Mouse (Mus musculus) cortical plate, adult 2 months (tissue): Measurements from ENCODE around the gene Ndufa1. TPM values are rescaled to one million over a fixed set of nuclear protein-coding genes. Genes with fewer than 3 reads are reported as not detected.
"Not testable (repeated sequence)": the region's sequence is repeated elsewhere in the genome, so short reads cannot be mapped to it uniquely, and the experiment has no call there.

Experiments
- H3K27ac ChIP-seq: fragments of 200-500 bp; 2 replicates; pipeline ENCODE4 v1.5.1; 2012; ENCODE audit warnings: low read length, control low read depth, inconsistent platforms; ENCODE audit not compliant: insufficient read depth
- H3K4me1 ChIP-seq: fragments of 200-500 bp; 2 replicates; pipeline ENCODE4 v1.6.1; 2011; ENCODE audit warnings: low read length; ENCODE audit not compliant: control insufficient read depth, insufficient read depth
- H3K4me3 ChIP-seq: fragments of 200-500 bp; 2 replicates; pipeline ENCODE4 v1.5.1; 2011; ENCODE audit warnings: mild to moderate bottlenecking, low read length, control low read depth; ENCODE audit not compliant: insufficient read depth
- CTCF ChIP-seq: fragments of 200-500 bp; IDR thresholded peaks from 2 replicates; pipeline ENCODE4 v1.5.1; 2011; ENCODE audit warnings: mild to moderate bottlenecking, control low read depth, low read length; ENCODE audit not compliant: insufficient read depth; ENCODE audit errors: extremely low read depth
- POLR2A ChIP-seq: fragments of 200-500 bp; IDR thresholded peaks from 2 replicates; pipeline ENCODE4 v1.6.1; 2011; ENCODE audit warnings: mild to moderate bottlenecking, low read length, control low read depth; ENCODE audit not compliant: insufficient read depth; ENCODE audit errors: extremely low read depth
- polyA plus RNA-seq: library from polyadenylated mRNA; depleted of rRNA; stranded (reverse); fragments of >200 nt; gene quantifications from 2 replicates; pipeline ENCODE4 v1.2.3, GENCODE M21; 2012; rRNA removed

Ndufa1 gene
- 473 and 556 TPM in 2 replicates for polyA plus RNA-seq

DNA sequence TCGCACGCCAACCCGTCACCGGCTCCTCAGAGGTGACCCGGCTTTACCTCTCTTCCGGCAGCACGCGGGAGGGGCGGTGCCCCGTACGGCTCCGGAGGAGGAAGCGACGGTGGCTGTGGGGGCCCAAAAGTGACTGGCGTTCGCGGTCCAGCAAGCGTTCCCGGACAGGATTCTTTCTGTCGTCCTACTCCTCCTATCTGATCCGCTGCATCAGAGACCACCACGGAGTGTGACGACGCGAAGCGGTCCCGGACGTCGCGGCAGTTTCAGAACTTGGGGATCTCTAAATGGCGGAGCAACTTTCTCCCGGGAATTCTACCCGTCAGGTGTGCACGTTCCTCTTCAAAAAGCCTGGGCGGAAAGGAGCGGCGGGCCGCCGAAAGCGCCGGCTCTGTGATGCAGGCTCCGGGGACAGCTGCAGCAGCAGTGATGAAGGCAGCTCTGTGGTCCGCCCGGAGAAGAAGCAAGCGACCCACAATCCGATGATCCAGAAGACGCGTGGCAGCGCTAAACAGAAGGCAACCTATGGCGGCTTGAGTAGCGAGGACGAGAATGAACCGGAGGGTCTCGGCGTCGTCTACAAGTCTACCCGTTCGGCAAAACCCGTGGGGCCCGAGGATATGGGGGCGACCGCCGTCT is at the start of gene Ndufa1, which contains the start of gene Rnf113a1:
TSS of gene Ndufa1 (minus strand) at position 59 of the 639 bp plus-strand sequence.
TSS of gene Rnf113a1 (plus strand) at position 141 of the 639 bp plus-strand sequence.
- H3K27ac ChIP-seq = peak within 1 kb of the TSS; percentile 54
- TF ChIP-seq POLR2A = no peak
- TF ChIP-seq CTCF = no peak
- H3K4me3 ChIP-seq = peak within 1 kb of the TSS; percentile 76
- no peaks in the 10 kb centered on the region; the same call in 1 of the 2 replicates for H3K4me1 ChIP-seq

DNA sequence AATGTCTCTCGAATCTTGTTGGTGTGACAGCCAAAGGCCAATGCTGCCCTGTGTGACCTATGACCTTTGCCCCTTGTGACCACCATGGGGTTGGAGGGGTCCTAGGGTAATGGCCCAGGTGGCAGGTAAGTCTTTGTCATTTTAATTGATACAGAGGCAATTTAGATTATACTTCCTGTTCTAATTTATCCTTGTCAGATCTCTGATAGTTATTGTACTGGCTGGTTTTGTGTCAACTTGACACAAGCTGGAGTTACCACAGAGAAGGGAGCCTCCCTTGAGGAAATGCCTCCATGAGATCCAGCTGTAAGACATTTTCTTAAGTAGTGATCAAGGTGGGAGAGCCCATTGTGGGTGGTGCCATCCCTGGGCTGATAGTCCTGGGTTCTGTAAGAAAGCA is 31.2 kb upstream of the Ndufa1 start, which contains the start of gene Rhox1:
TSS of gene Rhox1 (minus strand) at position 101 of the 400 bp plus-strand sequence.
- not testable (repeated sequence) for H3K4me3 ChIP-seq, H3K27ac ChIP-seq, H3K4me1 ChIP-seq

DNA sequence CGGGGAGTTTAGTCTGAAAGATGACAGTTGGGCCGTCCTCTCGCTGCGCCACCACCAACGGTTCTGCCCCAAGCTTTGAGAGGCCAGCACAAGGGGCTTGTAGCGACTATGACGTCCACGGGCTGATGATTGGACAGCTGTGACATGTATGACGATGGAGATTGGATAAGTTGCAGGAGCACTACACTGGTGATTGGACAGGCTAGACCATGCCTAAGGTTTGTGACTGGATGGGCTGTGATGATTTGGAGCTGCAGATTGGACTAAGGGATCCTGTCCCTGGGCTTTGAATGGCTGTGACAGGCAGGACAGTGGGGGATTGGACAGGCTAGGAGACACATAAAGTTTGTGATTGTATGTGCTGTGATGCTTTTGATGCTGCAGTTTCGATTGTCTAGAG is 20.0 kb upstream of the Ndufa1 start, which contains the start of gene Gm9:
TSS of gene Gm9 (minus strand) at position 101 of the 400 bp plus-strand sequence.
- no peak within 1 kb of the TSS for H3K27ac ChIP-seq
- H3K4me3 ChIP-seq = no peak within 1 kb of the TSS
- no peaks in the 10 kb centered on the region for H3K4me1 ChIP-seq
- no peak for TF ChIP-seq CTCF
- TF ChIP-seq POLR2A = no peak

- H3K27ac ChIP-seq = no peak overlapping the region
Measured at GRCm38 (mm10) chrX:37198676-37199075, 7.7 kb upstream of the Ndufa1 start.

DNA sequence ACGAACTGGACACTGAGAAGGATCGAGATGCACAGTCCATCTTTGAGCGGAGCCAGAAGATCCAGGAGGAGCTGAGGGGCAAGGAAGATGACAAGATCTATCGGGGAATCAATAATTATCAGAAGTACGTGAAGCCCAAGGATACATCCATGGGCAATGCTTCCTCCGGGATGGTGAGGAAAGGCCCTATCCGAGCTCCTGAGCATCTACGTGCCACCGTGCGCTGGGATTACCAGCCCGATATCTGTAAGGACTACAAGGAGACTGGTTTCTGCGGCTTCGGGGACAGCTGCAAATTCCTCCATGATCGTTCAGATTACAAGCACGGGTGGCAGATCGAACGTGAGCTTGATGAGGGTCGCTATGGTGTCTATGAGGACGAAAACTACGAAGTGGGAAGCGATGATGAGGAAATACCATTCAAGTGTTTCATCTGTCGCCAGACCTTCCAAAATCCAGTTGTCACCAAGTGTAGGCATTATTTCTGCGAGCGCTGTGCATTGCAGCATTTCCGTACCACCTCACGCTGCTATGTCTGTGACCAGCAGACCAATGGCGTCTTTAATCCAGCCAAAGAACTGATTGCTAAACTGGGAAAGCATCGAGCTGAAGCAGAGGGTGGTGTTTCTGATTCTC is 899 bp upstream of the Ndufa1 start:
- Histone ChIP-seq H3K4me1 (no peaks in the 10 kb centered on the region; the same call in 1 of the 2 replicates), H3K4me3 (peak overlapping the region; percentile 76), H3K27ac (peak overlapping the region; percentile 54)
- no peak for TF ChIP-seq POLR2A
- no peak for TF ChIP-seq CTCF

More at GRCm38 (mm10) chrX:37198676-37199075, 7.7 kb upstream of the Ndufa1 start:
- Histone ChIP-seq H3K4me1 (no peaks in the 10 kb centered on the region), H3K4me3 (no peak overlapping the region)
- no peak for TF ChIP-seq CTCF
- TF ChIP-seq POLR2A = no peak

- Histone ChIP-seq H3K27ac (no peak overlapping the region), H3K4me1 (no peaks in the 10 kb centered on the region; the same call in 1 of the 2 replicates), H3K4me3 (peak overlapping the region; percentile 76)
- no peak for TF ChIP-seq CTCF
- TF ChIP-seq POLR2A = no peak
Measured at GRCm38 (mm10) chrX:37190755-37191104, 233 bp downstream of the Ndufa1 start.

- H3K4me1 ChIP-seq, H3K4me3 ChIP-seq, H3K27ac ChIP-seq: not testable (repeated sequence)
Measured at GRCm38 (mm10) chrX:37184401-37184800, 6.6 kb downstream of the Ndufa1 start.

- H3K27ac ChIP-seq = no peak within 1 kb of the TSS
- no peak within 1 kb of the TSS for H3K4me3 ChIP-seq
- H3K4me1 ChIP-seq = no peaks in the 10 kb centered on the region
- TF ChIP-seq CTCF = no peak
- no peak for TF ChIP-seq POLR2A
Measured at GRCm38 (mm10) chrX:37168742-37169141, 22.2 kb downstream of the Ndufa1 start, which contains the start of gene Akap14. Akap14 (minus strand) TSS chrX:37168842.

GRCm38 (mm10) chrX:37167085-37167484 is 23.9 kb downstream of the Ndufa1 start:
- Histone ChIP-seq H3K4me1 (no peaks in the 10 kb centered on the region), H3K4me3 (no peak overlapping the region), H3K27ac (no peak overlapping the region)
- TF ChIP-seq CTCF (peak; percentile 54), POLR2A (no peak)

- Histone ChIP-seq H3K4me1 (no peaks in the 10 kb centered on the region), H3K4me3 (no peak overlapping the region), H3K27ac (no peak overlapping the region)
- no peak for TF ChIP-seq CTCF
- TF ChIP-seq POLR2A = no peak
Measured at GRCm38 (mm10) chrX:37163115-37163514, 27.8 kb downstream of the Ndufa1 start.
